Mouse (Mus musculus) liver, embryonic 14.5 days (tissue): ENCODE data around the gene Kat6b.

Experiments used
- CTCF ChIP-seq: IDR thresholded peaks from 2 replicates; pipeline ENCODE4 v1.5.1; 2016; ENCODE audit warnings: antibody characterized with exemption, low read depth, control low read depth
- EP300 ChIP-seq: IDR thresholded peaks from 2 replicates; pipeline ENCODE4 v1.6.1; 2016; ENCODE audit warnings: antibody characterized with exemption, low read depth

GRCm38 (mm10) chr14:21439785-21440184 lies 41.4 kb upstream of the Kat6b start:
- TF ChIP-seq CTCF = no peak
- no peak for TF ChIP-seq EP300
